Mouse (Mus musculus) CH12.LX (cell line): Measurements from ENCODE around the gene Ubash3b. TPM values are rescaled to one million over a fixed set of nuclear protein-coding genes. Genes with fewer than 3 reads are reported as not detected.

Experiments used
- DNase-seq: peaks from one replicate; pipeline ENCODE4 v3.0.0-alpha.2; 2013; ENCODE audit errors: extremely low read depth
- H3K27ac ChIP-seq: 2 replicates; pipeline ENCODE4 v1.5.1; 2012; ENCODE audit warnings: low read depth, mild to moderate bottlenecking, control low read depth, moderate library complexity; ENCODE audit not compliant: insufficient read depth
- H3K27me3 ChIP-seq: replicated peaks from 2 replicates; pipeline ENCODE3; 2012; ENCODE audit warnings: inconsistent platforms
- H3K36me3 ChIP-seq, 2 experiments: replicated peaks in 1 of 2; 2 replicates each; pipeline versions ENCODE3 to v1.6.1; 2012; ENCODE audit warnings: inconsistent platforms in 1 of 2, low read length in 1 of 2, mild to moderate bottlenecking in 1 of 2, mixed read lengths in 1 of 2, moderate library complexity in 1 of 2; ENCODE audit not compliant: control insufficient read depth in 1 of 2, insufficient read depth in 1 of 2
- H3K4me1 ChIP-seq, 2 experiments: 2 replicates each; pipeline ENCODE4 v1.6.1; 2012; ENCODE audit warnings: inconsistent platforms in 1 of 2, moderate library complexity in 1 of 2; ENCODE audit not compliant: insufficient read depth in 2 of 2, control insufficient read depth in 1 of 2
- H3K4me2 ChIP-seq: 2 replicates; pipeline ENCODE4 v1.6.1; 2012; ENCODE audit warnings: low read depth, mild to moderate bottlenecking, control low read depth; ENCODE audit not compliant: poor library complexity, insufficient read depth, severe bottlenecking
- H3K4me3 ChIP-seq, 3 experiments: fragments of 150-350 bp in 1 of 3; sonication (generic) in 1 of 3; replicated peaks in 1 of 3; 2 replicates each; pipeline versions ENCODE3 to v1.5.1; 2011 to 2012; ENCODE audit warnings: low read depth in 2 of 3, low read length in 2 of 3, mild to moderate bottlenecking in 2 of 3, moderate library complexity in 2 of 3, control low read depth in 1 of 3, improper control_type of control experiment in 1 of 3, inconsistent platforms in 1 of 3, mixed read lengths in 1 of 3; ENCODE audit not compliant: poor library complexity in 1 of 3
- H3K79me2 ChIP-seq: replicated peaks from 2 replicates; pipeline ENCODE4 v1.6.1; 2012; ENCODE audit warnings: mild to moderate bottlenecking, moderate library complexity; ENCODE audit not compliant: control insufficient read depth, poor library complexity, insufficient read depth, severe bottlenecking; ENCODE audit errors: extremely low read depth
- H3K9ac ChIP-seq: 2 replicates; pipeline ENCODE4 v1.6.1; 2012; ENCODE audit warnings: low read depth, mild to moderate bottlenecking, control low read depth, moderate library complexity; ENCODE audit not compliant: insufficient read depth
- H3K9me3 ChIP-seq: replicated peaks from 2 replicates; pipeline ENCODE3; 2012; ENCODE audit warnings: low read length, inconsistent platforms, mixed read lengths
- BHLHE40 ChIP-seq: IDR thresholded peaks from 2 replicates; pipeline ENCODE4 v1.6.1; 2011; ENCODE audit warnings: mild to moderate bottlenecking, low read depth, low read length, improper control_type of control experiment
- CTCF ChIP-seq, 2 experiments: IDR thresholded peaks in 1 of 2; conservative IDR thresholded peaks in 1 of 2; 2 replicates each; pipeline ENCODE4 v1.5.1; 2011 to 2012; ENCODE audit warnings: low read depth in 2 of 2, low read length in 2 of 2, improper control_type of control experiment in 1 of 2, inconsistent platforms in 1 of 2, mild to moderate bottlenecking in 1 of 2, moderate library complexity in 1 of 2
- ETS1 ChIP-seq: conservative IDR thresholded peaks from 2 replicates; pipeline ENCODE4 v1.6.1; 2012; ENCODE audit warnings: low read depth, mild to moderate bottlenecking, inconsistent platforms, low read length, improper control_type of control experiment, moderate library complexity
- GABPA ChIP-seq: IDR thresholded peaks from 2 replicates; pipeline ENCODE4 v1.6.1; 2012; ENCODE audit warnings: low read depth, low read length, improper control_type of control experiment, inconsistent platforms; ENCODE audit not compliant: insufficient replicate concordance
- IRF4 ChIP-seq: IDR thresholded peaks from 2 replicates; pipeline ENCODE4 v1.6.1; 2014; ENCODE audit warnings: low read depth, mild to moderate bottlenecking, inconsistent platforms, low read length, improper control_type of control experiment
- KAT2A ChIP-seq: IDR thresholded peaks from 2 replicates; pipeline ENCODE4 v1.6.1; 2012; ENCODE audit warnings: low read length, improper control_type of control experiment, inconsistent platforms; ENCODE audit not compliant: insufficient replicate concordance
- MAX ChIP-seq: IDR thresholded peaks from 2 replicates; pipeline ENCODE4 v1.6.1; 2011; ENCODE audit warnings: low read length, improper control_type of control experiment
- MAZ ChIP-seq: IDR thresholded peaks from 2 replicates; pipeline ENCODE4 v1.6.1; 2012; ENCODE audit warnings: low read depth, mild to moderate bottlenecking, inconsistent platforms, low read length, improper control_type of control experiment, moderate library complexity
- MEF2A ChIP-seq: IDR thresholded peaks from 2 replicates; pipeline ENCODE4 v1.6.1; 2014; ENCODE audit warnings: low read depth, mild to moderate bottlenecking, inconsistent platforms, low read length, improper control_type of control experiment, borderline replicate concordance
- MXI1 ChIP-seq: IDR thresholded peaks from 2 replicates; pipeline ENCODE4 v1.6.1; 2011; ENCODE audit warnings: mild to moderate bottlenecking, low read depth, low read length, improper control_type of control experiment
- NELFE ChIP-seq: IDR thresholded peaks from 2 replicates; pipeline ENCODE4 v1.6.1; 2011; ENCODE audit warnings: low read depth, low read length, improper control_type of control experiment
- NRF1 ChIP-seq: IDR thresholded peaks from 2 replicates; pipeline ENCODE4 v1.6.1; 2014; ENCODE audit warnings: low read depth, mild to moderate bottlenecking, inconsistent platforms, low read length, improper control_type of control experiment, moderate library complexity
- PAX5 ChIP-seq: IDR thresholded peaks from 2 replicates; pipeline ENCODE4 v1.6.1; 2012; ENCODE audit warnings: low read length, inconsistent platforms, mixed read lengths
- POLR2A ChIP-seq: IDR thresholded peaks from 2 replicates; pipeline ENCODE4 v1.6.1; 2011; ENCODE audit warnings: low read depth, mild to moderate bottlenecking, improper control_type of control experiment, low read length
- POLR2AphosphoS2 ChIP-seq: IDR thresholded peaks from 2 replicates; pipeline ENCODE4 v1.6.1; 2011; ENCODE audit warnings: low read depth, low read length, improper control_type of control experiment
- RAD21 ChIP-seq: IDR thresholded peaks from 2 replicates; pipeline ENCODE4 v1.6.1; 2011; ENCODE audit warnings: low read depth, mild to moderate bottlenecking, low read length, improper control_type of control experiment, moderate library complexity
- RCOR1 ChIP-seq: conservative IDR thresholded peaks from 2 replicates; pipeline ENCODE4 v1.6.1; 2012; ENCODE audit warnings: low read depth, mild to moderate bottlenecking, inconsistent platforms, low read length, improper control_type of control experiment
- SIN3A ChIP-seq: IDR thresholded peaks from 2 replicates; pipeline ENCODE4 v1.6.1; 2012; ENCODE audit warnings: low read length, improper control_type of control experiment, inconsistent platforms
- SMC3 ChIP-seq: IDR thresholded peaks from 2 replicates; pipeline ENCODE4 v1.6.1; 2011; ENCODE audit warnings: low read depth, low read length, improper control_type of control experiment
- TBP ChIP-seq: conservative IDR thresholded peaks from 2 replicates; pipeline ENCODE4 v1.6.1; 2011; ENCODE audit warnings: low read depth, low read length, improper control_type of control experiment
- USF1 ChIP-seq: IDR thresholded peaks from 2 replicates; pipeline ENCODE4 v1.6.1; 2014; ENCODE audit warnings: low read depth, mild to moderate bottlenecking, inconsistent platforms, low read length, improper control_type of control experiment
- ZKSCAN1 ChIP-seq: IDR thresholded peaks from 2 replicates; pipeline ENCODE4 v1.6.1; 2012; ENCODE audit warnings: low read depth, inconsistent platforms, low read length, improper control_type of control experiment, borderline replicate concordance
- ZMIZ1 ChIP-seq: IDR thresholded peaks from 2 replicates; pipeline ENCODE4 v1.6.1; 2012; ENCODE audit warnings: low read depth, mild to moderate bottlenecking, inconsistent platforms, low read length, improper control_type of control experiment
- dilution Hi-C: fragments of 300-500 bp; cut with MboI; formaldehyde crosslinking; loops from 2 replicates; pipeline ENCODE4 v1.14.3; 2020; ENCODE audit warnings: low sequenced_read_pairs; ENCODE audit not compliant: extremely low pct_unique_long_range_greater_than_20kb, extremely low pct_ligation_motif_present
- in situ Hi-C: fragments of 300-500 bp; cut with MboI; formaldehyde crosslinking; loops from 3 replicates; pipeline ENCODE4 v1.14.3; 2019; ENCODE audit warnings: low sequenced_read_pairs, low pct_ligation_motif_present, low pct_unique_long_range_greater_than_20kb, mixed read lengths
- polyA plus RNA-seq: library from polyadenylated mRNA; unstranded; fragments of >175 nt; gene quantifications from 2 replicates; pipeline ENCODE4 v1.2.1, GENCODE M21; 2012; ENCODE audit warnings: low read depth; ENCODE audit not compliant: insufficient read length
- total RNA-seq, 2 experiments: library from RNA; depleted of rRNA; stranded (reverse); fragments of 300-350 nt in 1 of 2; fragments of >200 nt in 1 of 2; gene quantifications; 2 replicates each; pipeline ENCODE4 v1.2.3; 2012 to 2014

The Ubash3b gene
- total and polyA plus RNA-seq, 3 experiments: 2.8 to 4.6 (median 4.2) TPM

GRCm38 (mm10) chr9:41087831-41088383 is 73.6 kb downstream of the Ubash3b start:
- H3K36me3 ChIP-seq: no peaks in the 10 kb centered on the region
- H3K9ac ChIP-seq: no peak overlapping the region
- no peak overlapping the region for H3K4me2 ChIP-seq
- DNase-seq: no peak
- no peaks in the 10 kb centered on the region for H3K79me2 ChIP-seq
- no peaks in the 10 kb centered on the region for H3K27me3 ChIP-seq
- in situ Hi-C loops: no loop called here
- no peaks in the 10 kb centered on the region for H3K9me3 ChIP-seq
- no peak overlapping the region for H3K4me3 ChIP-seq
- H3K4me1 ChIP-seq: peaks cover 18 to 46% of the 10 kb centered on the region in 2 experiments
- no peak for TF ChIP-seq POLR2A
- TF ChIP-seq POLR2AphosphoS2: no peak
- TF ChIP-seq ZKSCAN1: no peak
- TF ChIP-seq NRF1: no peak
- no peak for TF ChIP-seq MAZ
- TF ChIP-seq SIN3A: no peak
- no peak for TF ChIP-seq GABPA
- no peak for TF ChIP-seq MXI1
- TF ChIP-seq BHLHE40: no peak
- TF ChIP-seq, all 38 proteins: peak for 0
- no peak overlapping the region for H3K27ac ChIP-seq
- dilution Hi-C loops: no loop called here

- dilution Hi-C loops: no loop called here
- H3K27ac ChIP-seq: no peak overlapping the region
Observed at GRCm38 (mm10) chr9:41084191-41084901, 77.2 kb downstream of the Ubash3b start.

GRCm38 (mm10) chr9:41083386-41084055 is 78.0 kb downstream of the Ubash3b start:
- dilution Hi-C loops (no loop called here), in situ Hi-C loops (no loop called here)
- Histone ChIP-seq H3K36me3 (no peaks in the 10 kb centered on the region), H3K27me3 (no peaks in the 10 kb centered on the region), H3K4me1 (peaks cover 21 to 66% of the 10 kb centered on the region in 2 experiments), H3K27ac (no peak overlapping the region), H3K9ac (no peak overlapping the region), H3K79me2 (no peaks in the 10 kb centered on the region), H3K4me3 (no peak overlapping the region), H3K4me2 (no peak overlapping the region), H3K9me3 (no peaks in the 10 kb centered on the region)
- DNase-seq: no peak
- TF ChIP-seq BHLHE40: no peak
- TF ChIP-seq MEF2A: no peak
- TF ChIP-seq NELFE: no peak
- TF ChIP-seq MAX: no peak
- no peak for TF ChIP-seq PAX5
- TF ChIP-seq ZKSCAN1: no peak
- no peak for TF ChIP-seq RAD21
- no peak for TF ChIP-seq POLR2AphosphoS2
- no peak for TF ChIP-seq CTCF (conservative IDR thresholded peaks at IDR 0.05 in 1 of 2, IDR thresholded peaks at IDR 0.05 in 1 of 2; ENCODE audit: low read depth in 2 of 2, low read length in 2 of 2)
- TF ChIP-seq IRF4: no peak
- TF ChIP-seq SMC3: no peak
- TF ChIP-seq NRF1: no peak
- no peak for TF ChIP-seq KAT2A
- TF ChIP-seq RCOR1: no peak
- no peak for TF ChIP-seq TBP
- no peak for TF ChIP-seq GABPA
- TF ChIP-seq SIN3A: no peak
- no peak for TF ChIP-seq USF1

More at GRCm38 (mm10) chr9:41084191-41084901, 77.2 kb downstream of the Ubash3b start:
- DNase-seq: peak; percentile 58
- TF ChIP-seq ZMIZ1 (no peak), POLR2AphosphoS2 (no peak), ETS1 (peak; percentile 83)
- Histone ChIP-seq H3K79me2 (no peaks in the 10 kb centered on the region), H3K9me3 (no peaks in the 10 kb centered on the region), H3K4me1 (peaks cover 20 to 61% of the 10 kb centered on the region in 2 experiments), H3K27me3 (no peaks in the 10 kb centered on the region), H3K36me3 (no peaks in the 10 kb centered on the region), H3K4me3 (no peak overlapping the region), H3K4me2 (peak overlapping the region; percentile 42), H3K9ac (no peak overlapping the region)
- in situ Hi-C loops: no loop called here
